Mouse (Mus musculus) ZHBTc4 (cell line): ENCODE results near the gene Tmem38a.

Source experiments
- DNase-seq: peaks from one replicate; pipeline ENCODE4 v3.0.0-alpha.2; 2011; ENCODE audit warnings: low read depth, low spot score

Gene Tmem38a

GRCm38 (mm10) chr8:72584390-72584789 is 12.5 kb downstream of the Tmem38a start:
- no peak for DNase-seq

- no peak for DNase-seq
These were observed 16.0 kb downstream of the Tmem38a start for GRCm38 (mm10) chr8:72587806-72588205.

GRCm38 (mm10) chr8:72588865-72589264 is 17.0 kb downstream of the Tmem38a start:
- no peak for DNase-seq

GRCm38 (mm10) chr8:72589286-72589685 is 17.4 kb downstream of the Tmem38a start:
- DNase-seq: no peak

- DNase-seq: peak; percentile 60
These were observed 18.3 kb downstream of the Tmem38a start for GRCm38 (mm10) chr8:72590198-72590597.
